Mouse (Mus musculus): ENCODE measurements at regions not wholly inside any gene's neighbourhood (a gene's known extent, or its start where the extent isn't known, plus 50 kb on each side); places are given as distances from the start of the nearest gene placed in this dataset.

- H3K4me3 ChIP-seq: no peak overlapping the region
- no peak overlapping the region for H3K4me2 ChIP-seq
- no peaks in the 10 kb centered on the region for H3K9me3 ChIP-seq (replicated peaks)
- 28% methylated on average over 6 of the region's 6 CpGs for WGBS
- no peaks in the 10 kb centered on the region for H3K36me3 ChIP-seq
- H3K4me1 ChIP-seq (replicated peaks): 0 out of 2 replicates have a peak, but pooled peaks cover 2% of the 10 kb centered on the region
- H3K27ac ChIP-seq: no peak overlapping the region
- no peak overlapping the region for H3K9ac ChIP-seq
- ATAC-seq (replicated peaks; ENCODE audit: insufficient number of reproducible peaks, insufficient read depth, low FRiP score, low read depth): no peak
- no peaks in the 10 kb centered on the region for H3K27me3 ChIP-seq
These were observed 288.8 kb downstream of the Mtx2 start for GRCm38 (mm10) chr2:75114375-75114774.

- H3K4me3 ChIP-seq: no peak overlapping the region
- no peak overlapping the region for H3K4me2 ChIP-seq
- H3K9me3 ChIP-seq (replicated peaks): no peaks in the 10 kb centered on the region
- no peaks in the 10 kb centered on the region for H3K27me3 ChIP-seq
- 0 out of 2 replicates have a peak, but pooled peaks cover under 1% of the 10 kb centered on the region for H3K4me1 ChIP-seq (replicated peaks)
- WGBS: 75% methylated on average over 8 of the region's 8 CpGs
- no peak overlapping the region for H3K9ac ChIP-seq
- no peak overlapping the region for H3K27ac ChIP-seq
- no peaks in the 10 kb centered on the region for H3K36me3 ChIP-seq
- no peak for ATAC-seq (replicated peaks; ENCODE audit: insufficient number of reproducible peaks, insufficient read depth, low FRiP score, low read depth)
These were observed 292.8 kb downstream of the Mtx2 start for GRCm38 (mm10) chr2:75118348-75118926.

- Histone ChIP-seq H3K4me2 (no peak overlapping the region), H3K4me3 (no peak overlapping the region), H3K9me3 (replicated peaks) (no peaks in the 10 kb centered on the region), H3K4me1 (replicated peaks) (no peaks in the 10 kb centered on the region), H3K36me3 (no peaks in the 10 kb centered on the region), H3K27ac (no peak overlapping the region), H3K9ac (no peak overlapping the region), H3K27me3 (no peaks in the 10 kb centered on the region)
- ATAC-seq (replicated peaks; ENCODE audit: insufficient number of reproducible peaks, insufficient read depth, low FRiP score, low read depth): no peak
- 88% methylated on average over 9 of the region's 9 CpGs for WGBS
These were observed 294.0 kb downstream of the Mtx2 start for GRCm38 (mm10) chr2:75119599-75119998.

GRCm38 (mm10) chr2:75133298-75134080 lies 307.9 kb downstream of the Mtx2 start:
- Histone ChIP-seq H3K9ac (no peak overlapping the region), H3K4me1 (replicated peaks) (peaks cover 9% of the 10 kb centered on the region), H3K4me3 (no peak overlapping the region), H3K27me3 (peaks cover 51% of the 10 kb centered on the region), H3K36me3 (no peaks in the 10 kb centered on the region), H3K9me3 (replicated peaks) (no peaks in the 10 kb centered on the region), H3K27ac (no peak overlapping the region), H3K4me2 (no peak overlapping the region)
- 75% methylated on average over 10 of the region's 10 CpGs for WGBS
- ATAC-seq (replicated peaks; ENCODE audit: insufficient number of reproducible peaks, insufficient read depth, low FRiP score, low read depth): no peak

GRCm38 (mm10) chr2:75136618-75137017 lies 311.0 kb downstream of the Mtx2 start:
- Histone ChIP-seq H3K36me3 (no peaks in the 10 kb centered on the region), H3K4me2 (0 out of 2 replicates have a peak overlapping the region, but pooled peaks have one; percentile 92), H3K27ac (no peak overlapping the region), H3K4me3 (no peak overlapping the region), H3K27me3 (peaks cover 77% of the 10 kb centered on the region), H3K9me3 (replicated peaks) (no peaks in the 10 kb centered on the region), H3K9ac (no peak overlapping the region), H3K4me1 (replicated peaks) (peaks cover 9% of the 10 kb centered on the region)
- 32% methylated on average over 8 of the region's 8 CpGs for WGBS
- ATAC-seq (replicated peaks; ENCODE audit: insufficient number of reproducible peaks, insufficient read depth, low FRiP score, low read depth): no peak

- H3K27ac ChIP-seq: no peak overlapping the region
- ATAC-seq (replicated peaks; ENCODE audit: insufficient number of reproducible peaks, insufficient read depth, low FRiP score, low read depth): 0 out of 2 replicates have a peak, but pooled peaks have one; percentile 39
- peaks cover 9% of the 10 kb centered on the region for H3K4me1 ChIP-seq (replicated peaks)
- 1% methylated on average over 42 of the region's 42 CpGs for WGBS
- H3K4me3 ChIP-seq: peak overlapping the region; percentile 52
- no peaks in the 10 kb centered on the region for H3K36me3 ChIP-seq
- peak overlapping the region; percentile 40; the same call in 1 of the 2 replicates for H3K9ac ChIP-seq
- peaks cover 76% of the 10 kb centered on the region for H3K27me3 ChIP-seq
- no peaks in the 10 kb centered on the region for H3K9me3 ChIP-seq (replicated peaks)
- H3K4me2 ChIP-seq: peak overlapping the region; percentile 92
These were observed 311.8 kb downstream of the Mtx2 start for GRCm38 (mm10) chr2:75137133-75137982.

GRCm38 (mm10) chr2:75137983-75138745 lies 312.6 kb downstream of the Mtx2 start:
- no peaks in the 10 kb centered on the region for H3K36me3 ChIP-seq
- H3K4me1 ChIP-seq (replicated peaks): peaks cover 9% of the 10 kb centered on the region
- H3K27me3 ChIP-seq: peaks cover 84% of the 10 kb centered on the region
- H3K9ac ChIP-seq: 0 out of 2 replicates have a peak overlapping the region, but pooled peaks have one; percentile 40
- peak; percentile 55; the same call in 1 of the 2 replicates for ATAC-seq (replicated peaks; ENCODE audit: insufficient number of reproducible peaks, insufficient read depth, low FRiP score, low read depth)
- peak overlapping the region; percentile 52 for H3K4me3 ChIP-seq
- H3K27ac ChIP-seq: no peak overlapping the region
- peak overlapping the region; percentile 92 for H3K4me2 ChIP-seq
- no peaks in the 10 kb centered on the region for H3K9me3 ChIP-seq (replicated peaks)
- 5% methylated on average over 29 of the region's 29 CpGs for WGBS

- H3K4me1 ChIP-seq (replicated peaks): peaks cover 9% of the 10 kb centered on the region
- no peaks in the 10 kb centered on the region for H3K36me3 ChIP-seq
- no peak overlapping the region for H3K27ac ChIP-seq
- no peak overlapping the region for H3K4me3 ChIP-seq
- no peaks in the 10 kb centered on the region for H3K9me3 ChIP-seq (replicated peaks)
- no peak overlapping the region for H3K9ac ChIP-seq
- ATAC-seq (replicated peaks; ENCODE audit: insufficient number of reproducible peaks, insufficient read depth, low FRiP score, low read depth): no peak
- 42% methylated on average over 9 of the region's 9 CpGs for WGBS
- peaks cover 84% of the 10 kb centered on the region for H3K27me3 ChIP-seq
- H3K4me2 ChIP-seq: no peak overlapping the region
These were observed 313.1 kb downstream of the Mtx2 start for GRCm38 (mm10) chr2:75138746-75139060.

- H3K27me3 ChIP-seq: peaks cover 82% of the 10 kb centered on the region
- no peak overlapping the region for H3K9ac ChIP-seq
- 66% methylated on average over 2 of the region's 2 CpGs for WGBS
These were observed 313.9 kb downstream of the Mtx2 start for GRCm38 (mm10) chr2:75139544-75139943.

GRCm38 (mm10) chr2:75142675-75143074 lies 317.1 kb downstream of the Mtx2 start:
- 30% methylated on average over 2 of the region's 2 CpGs for WGBS

More at GRCm38 (mm10) chr2:75139544-75139943, 313.9 kb downstream of the Mtx2 start:
- Histone ChIP-seq H3K4me2 (no peak overlapping the region), H3K27ac (no peak overlapping the region), H3K9me3 (replicated peaks) (no peaks in the 10 kb centered on the region), H3K4me1 (replicated peaks) (peaks cover 9% of the 10 kb centered on the region), H3K36me3 (no peaks in the 10 kb centered on the region), H3K4me3 (no peak overlapping the region)
- no peak for ATAC-seq (replicated peaks; ENCODE audit: insufficient number of reproducible peaks, insufficient read depth, low FRiP score, low read depth)

More at GRCm38 (mm10) chr2:75142675-75143074, 317.1 kb downstream of the Mtx2 start:
- no peak for ATAC-seq (replicated peaks; ENCODE audit: insufficient number of reproducible peaks, insufficient read depth, low FRiP score, low read depth)
- no peak overlapping the region for H3K4me2 ChIP-seq
- H3K9ac ChIP-seq: no peak overlapping the region
- H3K36me3 ChIP-seq: no peaks in the 10 kb centered on the region
- peaks cover 68% of the 10 kb centered on the region for H3K27me3 ChIP-seq
- no peak overlapping the region for H3K4me3 ChIP-seq
- peaks cover 2% of the 10 kb centered on the region for H3K4me1 ChIP-seq (replicated peaks)
- no peak overlapping the region for H3K27ac ChIP-seq
- H3K9me3 ChIP-seq (replicated peaks): no peaks in the 10 kb centered on the region
